Mouse (Mus musculus) heart, postnatal 14 days (tissue): Measurements from ENCODE around the gene Rpl4. TPM values are rescaled to one million over a fixed set of nuclear protein-coding genes. Genes with fewer than 3 reads are reported as not detected.
"Not testable (repeated sequence)": the region's sequence is repeated elsewhere in the genome, so short reads cannot be mapped to it uniquely, and the experiment has no call there.

Experiments used
- DNase-seq, 2 experiments: peaks; one replicate each; pipeline ENCODE4 v3.0.0; 2021 to 2022
- intact Hi-C: fragments of 180-260 bp; cut with DNase I; formaldehyde crosslinking; loops from one replicate; pipeline ENCODE4 v1.15.1; 2025
- total RNA-seq, 2 experiments: library from RNA; stranded (reverse); gene quantifications; 2 replicates each; pipeline ENCODE4 v1.2.3; 2021

Rpl4 gene
- total RNA-seq, 2 experiments from 2014 or later, result 461 to 503 TPM

DNA sequence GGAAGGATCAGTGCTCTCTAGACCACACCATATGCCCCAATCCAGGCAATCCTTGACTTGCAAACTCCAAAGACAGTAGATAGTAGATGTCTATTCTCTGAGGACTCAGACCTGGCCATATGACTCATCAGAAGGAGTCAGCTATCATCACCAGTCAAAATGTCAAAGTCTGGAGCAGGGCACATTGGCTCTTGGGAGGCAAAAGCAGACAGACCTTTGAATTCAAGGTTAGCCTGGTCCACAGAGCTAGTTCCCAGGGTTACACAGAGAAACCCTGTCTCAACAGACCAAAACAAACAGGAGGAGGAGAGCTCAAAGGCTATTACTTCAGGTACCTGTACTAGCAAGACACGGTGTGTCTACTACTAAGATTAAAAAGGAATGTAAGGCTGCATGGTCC, 20.7 kb downstream of the Rpl4 start:
- intact Hi-C loops, result no loop called here
- no peak for DNase-seq

DNA sequence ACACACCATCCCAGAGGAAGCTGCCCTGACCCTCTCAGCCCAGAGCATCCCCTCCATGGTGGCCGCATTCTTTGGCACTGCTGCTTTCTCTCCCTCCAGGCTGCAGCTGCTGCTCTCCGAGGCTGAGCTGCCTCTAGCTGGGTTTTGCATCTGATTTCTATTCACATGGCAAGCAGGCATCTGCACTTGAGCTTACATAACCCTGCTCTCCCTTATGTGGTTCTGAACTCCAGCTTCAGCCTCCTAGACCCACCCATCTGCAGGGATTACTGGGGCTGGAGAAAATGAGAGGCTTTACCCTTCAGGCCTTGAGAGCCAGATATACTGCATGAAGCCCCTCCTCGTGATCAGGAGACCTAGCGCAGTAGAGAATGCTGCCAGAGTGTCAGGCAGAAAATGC, 22.4 kb downstream of the Rpl4 start:
- DNase-seq, result peak in 1 of 2 experiments; percentile 6

DNA sequence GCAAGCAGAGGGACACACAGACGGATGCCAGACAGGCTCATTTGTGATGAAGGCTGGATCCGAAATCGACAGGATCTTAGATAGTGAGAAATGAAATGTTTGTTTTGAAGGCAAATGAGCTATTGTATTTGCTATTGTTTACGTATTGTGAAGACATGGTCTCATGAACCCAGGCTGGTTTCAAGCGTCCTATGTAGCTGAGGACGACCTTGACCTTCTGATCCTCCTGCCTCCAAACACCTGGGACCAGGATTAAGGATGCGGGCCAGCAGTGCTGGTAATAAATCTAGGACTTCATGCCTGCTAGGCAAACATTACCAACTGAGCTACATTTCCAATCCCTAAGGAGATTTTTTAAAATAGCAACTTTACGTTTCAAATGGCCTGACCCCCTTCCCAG, 24.3 kb downstream of the Rpl4 start:
- intact Hi-C loops, result no loop called here
- no peak for DNase-seq

More for the DNA sequence above, 22.4 kb downstream of the Rpl4 start:
- intact Hi-C loops, result no loop called here

DNA sequence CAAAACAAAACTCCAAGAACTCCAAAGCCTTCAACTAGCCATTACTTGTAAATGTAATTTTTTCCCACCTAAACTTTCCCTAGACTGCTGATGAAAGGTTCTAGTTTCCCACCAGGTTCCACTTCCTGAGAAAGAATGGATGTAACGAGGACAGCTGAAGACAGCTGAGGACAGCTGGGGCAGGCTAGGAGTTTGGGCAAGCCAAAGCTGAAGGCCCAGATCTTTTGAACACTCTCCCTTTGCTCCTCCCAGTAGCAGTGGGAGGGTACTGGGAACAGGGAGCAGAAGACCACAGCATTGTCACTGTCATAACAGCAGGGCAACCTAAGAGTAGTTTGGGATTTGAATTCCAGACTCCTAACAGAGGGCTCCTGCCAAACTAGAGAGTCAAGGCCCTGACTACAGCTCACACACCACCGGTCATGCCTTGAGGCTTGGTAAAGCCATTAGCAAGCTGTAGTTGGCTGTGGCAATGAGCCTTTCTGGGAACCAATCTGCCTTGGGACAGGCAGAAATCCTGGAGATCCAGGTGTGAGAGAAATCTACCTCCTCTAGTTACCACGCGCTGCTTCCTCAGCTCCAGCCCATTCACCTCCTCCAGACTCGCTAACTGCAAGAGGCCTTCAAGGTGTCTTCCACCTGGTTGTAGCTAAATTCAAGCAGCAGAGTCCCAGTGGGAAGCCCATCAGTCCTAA, 25.0 kb downstream of the Rpl4 start:
- DNase-seq, result peak in 1 of 2 experiments; percentile 10
- intact Hi-C loops, result no loop called here

DNA sequence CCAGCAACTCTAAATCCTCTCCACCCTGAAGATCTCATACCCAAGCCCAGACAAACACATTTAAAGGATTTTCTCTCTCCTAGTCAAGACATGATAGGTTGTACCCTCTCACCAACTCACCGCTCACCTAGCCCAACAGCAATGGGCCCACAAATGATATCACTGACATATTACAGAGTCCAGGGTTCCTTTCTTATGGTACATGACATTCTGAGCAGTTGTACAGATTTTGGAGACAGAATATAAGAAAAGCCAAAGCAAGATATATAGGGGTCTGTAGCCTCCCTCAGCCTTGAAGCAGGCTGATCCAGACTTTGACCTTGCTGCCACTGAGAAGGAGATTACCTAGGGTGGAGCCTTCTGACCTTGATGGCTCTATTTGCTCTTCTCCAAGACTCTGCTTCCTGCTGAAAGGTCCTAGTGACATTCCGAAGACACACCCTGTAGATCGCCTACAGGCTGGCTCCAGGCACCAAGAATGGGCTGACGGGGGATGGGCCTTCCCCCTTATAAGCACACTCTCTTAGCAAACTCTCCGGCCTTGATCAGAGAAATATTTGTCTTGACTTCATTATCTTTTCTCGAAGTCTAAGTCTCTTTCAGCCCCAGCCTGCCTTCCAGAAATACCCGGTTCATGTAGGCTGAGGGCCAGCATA, 25.7 kb downstream of the Rpl4 start:
- intact Hi-C loops, DNase-seq: not testable (repeated sequence)

DNA sequence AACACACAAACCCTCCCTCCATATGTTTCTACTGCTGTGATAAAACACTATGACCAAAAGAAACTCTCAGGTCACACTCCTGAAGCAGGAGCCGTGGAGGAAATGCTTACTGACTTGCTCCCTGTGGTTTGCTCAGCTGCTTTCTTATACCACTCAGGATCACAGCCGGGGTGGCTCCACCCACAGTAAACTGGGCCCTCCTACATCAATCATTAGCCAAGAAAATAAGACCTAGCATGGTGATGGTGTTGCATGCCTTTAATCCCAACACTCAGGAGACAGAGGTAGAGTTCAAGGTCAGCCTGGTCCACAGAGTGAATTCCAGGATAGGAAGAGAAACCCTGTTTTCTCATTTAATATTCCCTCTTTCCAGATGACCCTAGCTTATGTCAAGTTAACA, 26.7 kb downstream of the Rpl4 start:
- intact Hi-C loops, result no loop called here
- no peak for DNase-seq

DNA sequence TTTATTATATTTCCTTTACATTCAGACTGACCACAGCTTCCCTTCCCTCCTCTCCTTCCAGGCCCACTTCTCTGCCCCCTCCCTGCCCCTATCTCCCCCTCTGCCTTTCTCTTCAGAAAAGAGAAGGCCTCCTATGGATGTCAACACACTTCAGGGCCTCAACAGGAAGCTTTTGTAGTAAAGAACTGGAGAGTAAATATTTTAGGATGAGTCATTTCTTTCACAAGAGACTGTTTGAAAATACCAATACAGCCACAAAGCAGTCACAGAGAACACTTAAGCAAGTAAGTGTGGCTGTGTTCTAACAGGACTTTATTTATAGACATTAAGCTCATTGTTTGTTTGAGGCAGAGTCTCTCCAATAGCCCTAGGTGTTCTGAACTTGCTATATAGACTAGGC, 29.2 kb downstream of the Rpl4 start:
- intact Hi-C loops, result no loop called here
- no peak for DNase-seq

DNA sequence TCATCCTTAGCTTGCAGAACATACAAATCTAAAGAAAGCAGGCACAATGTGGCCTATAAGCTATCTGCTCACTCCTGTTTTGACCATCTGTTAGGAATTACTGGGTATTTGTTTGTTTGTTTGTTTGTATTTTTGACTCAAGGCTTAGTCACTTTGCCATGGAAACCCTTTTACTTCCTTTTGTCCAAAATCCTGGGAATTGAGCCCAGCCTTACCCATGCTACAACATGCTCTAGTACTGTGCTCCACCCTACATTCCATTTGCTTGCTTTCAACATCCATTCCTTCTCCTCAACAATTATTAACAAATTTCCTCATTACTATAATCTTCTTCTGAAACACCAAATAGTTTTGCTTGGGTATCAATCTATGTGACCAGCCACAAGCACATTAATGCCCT, 29.7 kb downstream of the Rpl4 start:
- intact Hi-C loops, result no loop called here

DNA sequence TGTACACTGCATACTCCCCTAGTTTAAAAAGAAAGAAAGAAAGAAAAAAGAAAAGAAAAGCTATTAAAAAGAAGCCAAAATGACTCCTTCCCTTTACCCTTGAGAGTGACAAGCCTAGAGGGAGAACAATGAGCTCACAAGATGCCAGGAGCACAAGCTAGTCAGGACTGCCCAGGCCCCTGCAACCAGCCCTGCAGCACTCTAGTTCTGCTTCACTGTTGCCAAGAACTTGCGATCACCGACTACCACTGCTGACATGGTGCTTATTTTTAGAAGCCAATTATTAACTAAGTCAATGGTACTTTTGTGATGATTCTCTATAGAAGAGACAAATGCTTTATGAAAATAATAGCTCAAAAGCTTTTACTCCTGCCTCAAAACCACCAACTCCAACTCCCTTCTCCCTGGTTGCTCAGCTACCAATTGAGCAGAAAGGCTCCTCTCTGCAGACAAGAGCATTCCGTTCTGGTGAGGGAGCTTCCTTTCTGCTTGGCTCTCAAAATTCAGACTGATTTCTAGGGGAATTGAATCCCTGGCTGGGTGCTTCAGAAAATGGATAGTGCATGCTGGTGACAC, 34.4 kb downstream of the Rpl4 start:
- intact Hi-C loops, result no loop called here
- DNase-seq, result peak in 1 of 2 experiments; percentile 24

More for the DNA sequence above, 29.7 kb downstream of the Rpl4 start:
- DNase-seq, result no peak

DNA sequence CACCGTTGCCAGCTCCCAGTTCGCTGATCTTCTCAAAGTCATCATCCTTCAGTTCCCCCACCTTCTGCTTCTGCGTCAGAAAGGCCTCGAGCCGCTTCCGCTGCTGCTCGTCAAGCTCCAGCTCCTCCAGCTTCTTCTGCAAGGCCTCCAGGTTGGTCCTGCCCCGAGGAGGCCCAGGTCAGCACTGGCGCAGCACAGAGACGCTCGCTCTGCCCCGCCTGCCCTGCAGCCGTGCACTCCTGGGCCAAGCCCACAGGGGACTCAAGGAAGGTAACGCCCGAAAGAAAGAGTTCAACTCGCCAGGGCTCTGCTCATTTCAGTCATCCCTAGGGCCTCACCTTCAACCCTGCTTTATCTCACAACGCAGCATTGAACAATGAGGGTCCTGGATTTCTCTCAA, 41.3 kb downstream of the Rpl4 start:
- DNase-seq, result no peak
- intact Hi-C loops, result no loop called here

DNA sequence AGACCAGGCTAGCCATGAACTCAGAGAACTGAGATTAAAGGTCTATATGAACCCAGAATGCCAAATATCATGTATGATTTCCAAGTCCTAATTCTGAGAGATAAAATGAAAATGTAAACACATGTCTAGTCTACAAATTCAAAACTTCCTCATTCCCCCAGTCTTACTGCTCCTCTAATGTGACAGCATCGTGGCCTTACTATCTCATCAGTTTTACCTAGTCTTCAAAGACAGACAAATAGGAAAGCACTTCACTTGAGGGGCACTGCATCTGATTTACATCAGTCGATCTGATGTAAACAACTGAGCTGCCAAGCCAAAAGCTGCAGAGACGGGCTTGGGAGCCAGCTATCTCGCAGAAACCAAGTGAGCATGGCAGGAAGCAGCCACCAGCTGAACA, 42.9 kb downstream of the Rpl4 start:
- no peak for DNase-seq
- intact Hi-C loops, result loop anchor here (5.0 kb wide), 1 partner anchor 36 kb away; the partner anchor contains the start of gene Map2k1

DNA sequence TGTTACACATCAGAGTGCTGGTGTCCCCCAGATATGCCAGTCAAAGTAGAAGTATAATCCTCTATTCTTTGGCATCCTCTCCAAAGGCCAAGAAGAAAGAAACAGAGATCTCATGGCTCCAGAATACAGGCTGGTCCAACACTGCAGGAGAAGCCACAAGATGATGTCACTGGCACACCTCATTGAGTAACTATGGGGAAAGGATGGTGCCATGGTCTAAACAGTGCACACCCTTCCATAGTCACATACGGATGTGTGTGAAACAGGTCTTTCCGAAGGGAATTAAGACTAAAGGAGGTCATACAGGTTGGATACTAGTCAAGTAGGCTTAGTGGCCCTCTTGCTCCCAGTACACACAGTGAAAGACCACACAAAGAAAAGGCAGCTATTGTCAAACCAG, 43.5 kb downstream of the Rpl4 start:
- DNase-seq, result no peak
- intact Hi-C loops, result loop anchor here (5.0 kb wide), 1 partner anchor 36 kb away; the partner anchor contains the start of gene Map2k1

DNA sequence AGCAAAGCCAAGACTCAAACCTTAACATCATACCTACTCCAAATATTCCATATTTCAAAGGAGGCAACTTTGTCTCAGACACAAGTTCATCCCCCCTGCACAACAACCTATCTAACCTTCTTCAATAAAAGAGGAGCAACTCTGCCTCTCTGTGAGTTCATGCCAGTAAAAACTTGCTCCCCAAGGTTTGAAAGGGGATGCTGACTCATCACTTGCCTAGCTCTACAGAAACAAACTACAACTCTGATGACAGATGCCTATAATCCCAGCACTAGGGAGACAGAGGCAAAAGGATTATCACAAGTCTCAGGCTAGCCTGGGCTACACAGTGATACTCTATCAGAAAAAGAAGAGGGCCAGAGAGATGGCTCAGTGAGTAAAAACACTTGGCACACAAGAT, 44.7 kb downstream of the Rpl4 start:
- intact Hi-C loops, result loop anchor here (5.0 kb wide), 1 partner anchor 34 kb away; the partner anchor contains the start of gene Map2k1
- DNase-seq, result no peak

DNA sequence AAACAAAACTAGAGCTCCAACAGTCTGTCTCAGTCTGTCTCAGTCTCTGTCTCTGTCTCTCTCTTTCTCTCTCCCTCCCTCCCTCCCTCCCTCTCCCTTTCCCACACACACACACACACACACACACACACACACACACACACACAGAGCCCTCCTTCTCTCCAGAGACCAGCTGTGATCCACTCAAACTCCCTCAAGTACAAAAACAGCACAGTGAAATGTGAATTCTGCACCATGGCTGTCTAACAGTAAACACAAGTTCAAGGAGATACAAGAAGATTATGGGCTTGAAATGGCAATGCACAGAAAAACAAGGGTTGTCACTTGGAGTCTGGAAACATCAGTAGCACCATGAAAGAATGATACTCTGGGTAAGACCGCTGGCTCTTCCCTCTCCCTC, 46.1 kb downstream of the Rpl4 start:
- intact Hi-C loops, result loop anchor here (5.0 kb wide), 1 partner anchor 33 kb away; the partner anchor contains the start of gene Map2k1
- no peak for DNase-seq

DNA sequence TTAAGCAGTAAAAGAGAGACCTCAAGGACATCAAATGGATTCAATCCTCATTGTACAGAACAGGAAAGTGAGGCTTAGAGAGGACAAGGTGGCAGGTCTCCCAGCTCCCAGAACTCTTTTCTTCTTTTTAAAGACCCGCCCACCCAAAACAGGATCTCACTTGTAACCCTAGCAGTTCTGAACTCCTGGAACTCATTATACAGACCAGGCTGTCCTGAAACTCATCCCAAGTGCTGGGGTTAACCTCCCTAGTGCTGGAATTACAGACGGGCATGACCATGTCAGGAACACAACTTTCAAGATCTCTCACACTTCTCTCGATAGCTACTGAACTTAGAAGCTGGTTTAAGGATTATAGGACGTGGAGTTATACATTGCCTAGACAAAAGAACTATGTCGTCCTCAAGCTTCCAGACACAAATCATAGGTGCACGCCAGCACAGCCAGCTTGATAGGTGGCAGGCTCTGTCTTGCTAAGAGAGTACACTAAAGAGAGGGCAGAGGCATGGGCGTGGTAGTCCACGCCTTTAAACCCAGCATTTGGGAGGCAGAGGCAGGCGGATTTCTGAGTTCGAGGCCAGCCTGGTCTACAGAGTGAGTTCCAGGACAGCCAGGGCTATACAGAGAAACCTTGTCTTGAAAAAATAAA, 46.7 kb downstream of the Rpl4 start:
- intact Hi-C loops, result loop anchor here (5.0 kb wide), 1 partner anchor 32 kb away; the partner anchor contains the start of gene Map2k1
- no peak for DNase-seq

DNA sequence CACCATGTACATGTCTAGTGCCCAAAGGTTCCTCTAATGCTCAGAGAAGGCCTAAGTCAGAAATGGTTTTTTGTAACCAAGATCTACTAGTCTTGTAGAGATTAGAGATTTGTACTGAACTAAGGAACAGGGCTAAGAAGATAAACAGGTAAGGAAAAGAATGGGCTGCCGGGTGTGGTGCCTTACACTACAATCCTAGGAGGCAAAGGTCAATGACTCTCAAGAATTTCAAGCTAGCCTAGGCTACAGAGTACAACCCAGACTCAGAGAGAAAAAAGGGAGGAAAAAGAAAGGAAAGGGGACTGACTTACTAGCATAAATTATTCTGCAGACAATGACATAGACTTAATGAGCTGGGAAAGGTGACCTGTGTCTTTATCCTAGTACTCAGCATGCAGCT, 47.4 kb downstream of the Rpl4 start:
- intact Hi-C loops, result no loop called here

DNA sequence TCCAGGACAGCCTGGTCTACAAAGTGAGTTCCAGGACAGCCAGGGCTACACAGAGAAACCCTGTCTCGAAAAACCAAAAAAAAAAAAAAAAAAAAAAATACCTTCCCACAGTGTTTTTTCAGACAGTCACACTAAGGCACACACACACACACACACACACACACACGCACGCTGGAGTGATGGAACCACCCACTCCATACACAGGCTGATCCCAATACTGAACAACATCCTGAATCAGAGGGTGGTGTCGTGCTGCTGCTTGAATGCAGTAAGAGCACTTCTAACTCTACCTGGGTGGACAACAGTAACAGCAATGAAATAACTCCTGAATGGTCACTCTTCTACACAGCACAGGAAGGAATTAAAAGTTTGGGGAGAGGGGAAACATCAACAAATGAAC, 48.3 kb downstream of the Rpl4 start:
- no peak for DNase-seq
- intact Hi-C loops, result no loop called here

More for the DNA sequence above, 47.4 kb downstream of the Rpl4 start:
- DNase-seq, result no peak

DNA sequence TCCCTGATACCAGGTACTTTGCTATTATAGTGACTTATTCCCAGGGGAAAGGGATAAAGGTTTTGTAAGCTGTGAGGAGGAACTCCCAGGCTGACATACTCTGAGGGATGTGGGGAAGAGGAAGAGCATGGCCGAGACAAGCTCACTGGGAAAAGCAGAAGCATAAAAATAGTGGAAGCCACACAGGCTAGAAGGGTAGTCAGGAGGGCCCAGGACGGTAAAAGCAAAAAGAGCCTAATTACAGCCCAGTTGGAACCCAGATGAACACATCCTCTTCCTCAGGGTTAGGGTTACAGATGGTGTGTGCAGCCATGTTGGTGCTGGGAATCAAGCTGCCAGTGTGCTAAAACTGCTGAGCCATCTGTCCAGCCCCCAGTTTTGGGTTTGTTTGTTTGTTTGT, 48.9 kb downstream of the Rpl4 start:
- intact Hi-C loops, result no loop called here
- no peak for DNase-seq

DNA sequence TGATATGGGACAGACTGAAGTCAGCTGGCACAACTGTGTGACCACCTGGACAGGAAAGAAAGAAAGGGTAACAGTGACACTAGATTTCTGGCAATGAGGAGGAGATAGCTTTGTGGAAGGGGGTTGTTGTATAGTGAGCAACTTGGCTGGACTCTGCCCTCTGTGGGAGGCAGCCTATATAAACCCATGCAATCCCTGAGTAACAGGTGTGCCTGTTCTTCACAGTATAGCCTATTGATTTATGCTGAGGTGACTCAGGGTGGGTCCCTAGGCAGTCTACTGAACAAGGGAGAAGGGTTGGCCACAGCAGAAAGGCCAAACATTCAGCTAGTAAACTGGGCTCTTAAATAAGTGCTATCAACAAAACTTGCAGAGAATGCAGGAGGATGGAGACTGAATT, 52.6 kb downstream of the Rpl4 start:
- no peak for DNase-seq
- intact Hi-C loops, result no loop called here

DNA sequence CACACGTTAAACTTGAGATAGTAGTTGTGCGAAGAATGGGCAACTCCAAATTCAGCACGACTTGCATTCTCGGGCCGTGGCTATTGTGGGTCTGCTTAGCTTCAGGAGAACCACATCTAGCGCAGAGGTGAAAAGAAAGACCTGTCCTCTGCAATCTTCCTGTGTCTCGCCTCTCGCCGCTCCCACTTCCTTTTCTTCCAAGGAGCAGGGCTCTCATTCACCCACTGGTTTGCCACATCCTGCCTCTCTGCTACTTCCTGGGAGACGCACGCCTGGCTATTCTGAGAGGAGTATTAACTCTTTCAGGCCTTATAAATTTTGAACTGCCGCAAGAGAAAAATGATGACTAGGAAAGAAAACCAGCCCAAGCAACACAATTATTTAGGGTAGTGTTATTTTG, 54.6 kb downstream of the Rpl4 start:
- intact Hi-C loops, result no loop called here
- no peak for DNase-seq
